Mouse (Mus musculus) embryonic facial prominence, embryonic 13.5 days (tissue): ENCODE measurements around the gene Alkbh6. TPM values are rescaled to one million over a fixed set of nuclear protein-coding genes. Genes with fewer than 3 reads are reported as not detected.

Source experiments
- ATAC-seq: fragments of 200-750 bp; cut with Nextera tagmentation; 2 replicates; pipeline ENCODE4 v1.8.0; 2017; ENCODE audit warnings: low read depth; ENCODE audit not compliant: insufficient number of reproducible peaks, insufficient read depth, low FRiP score, low TSS enrichment
- H3K27ac ChIP-seq: fragments of 300-500 bp; sonication (generic); 2 replicates; pipeline ENCODE4 v1.5.1; 2015; ENCODE audit warnings: moderate library complexity, mild to moderate bottlenecking, inconsistent platforms
- H3K27me3 ChIP-seq: fragments of 300-500 bp; sonication (generic); 2 replicates; pipeline ENCODE4 v1.6.1; 2015; ENCODE audit warnings: mild to moderate bottlenecking, inconsistent platforms
- H3K36me3 ChIP-seq: fragments of 300-500 bp; sonication (generic); 2 replicates; pipeline ENCODE4 v1.6.1; 2015; ENCODE audit warnings: mild to moderate bottlenecking, inconsistent platforms
- H3K4me1 ChIP-seq: fragments of 300-500 bp; sonication (generic); 2 replicates; pipeline ENCODE4 v1.6.1; 2015; ENCODE audit warnings: inconsistent platforms
- H3K4me2 ChIP-seq: fragments of 300-500 bp; sonication (generic); 2 replicates; pipeline ENCODE4 v1.6.1; 2015; ENCODE audit warnings: moderate library complexity, mild to moderate bottlenecking, inconsistent platforms
- H3K4me3 ChIP-seq: fragments of 300-500 bp; sonication (generic); 2 replicates; pipeline ENCODE4 v1.5.1; 2015; ENCODE audit warnings: mild to moderate bottlenecking, inconsistent platforms
- H3K9ac ChIP-seq: fragments of 300-500 bp; sonication (generic); 2 replicates; pipeline ENCODE4 v1.6.1; 2015; ENCODE audit warnings: mild to moderate bottlenecking, inconsistent platforms
- H3K9me3 ChIP-seq: fragments of 300-500 bp; sonication (generic); 2 replicates; pipeline ENCODE4 v1.6.1; 2016; ENCODE audit warnings: inconsistent platforms
- WGBS: fragments of 180-500 bp; shearing (Covaris S2); methylation state at CpG from one replicate; pipeline ENCODE4 v1.1.7; 2015; ENCODE audit warnings: mixed read lengths; 5-methylcytosine and 5-hydroxymethylcytosine counted together
- polyA plus RNA-seq: library from polyadenylated mRNA; unstranded; fragments of >200 nt; fragmentation: Nextera tagmentation; extraction: Ambion mirVana; gene quantifications from 2 replicates; pipeline ENCODE4 v1.2.1, GENCODE M21; 2015

Alkbh6 gene
- polyA plus RNA-seq, 1 experiment from 2014 or later, result 104 TPM

GRCm38 (mm10) chr7:30320946-30321345 is 12.4 kb downstream of the Alkbh6 start:
- Histone ChIP-seq H3K4me2 (peak overlapping the region; percentile 79), H3K4me1 (peaks cover 17% of the 10 kb centered on the region), H3K9ac (peak overlapping the region; percentile 92; the same call in 1 of the 2 replicates), H3K36me3 (peaks cover 16% of the 10 kb centered on the region; the same call in 1 of the 2 replicates), H3K27ac (no peak overlapping the region), H3K9me3 (no peaks in the 10 kb centered on the region), H3K4me3 (peak overlapping the region; percentile 83), H3K27me3 (no peaks in the 10 kb centered on the region)
- no peak for ATAC-seq
- WGBS, result 76% methylated on average over 2 of the region's 2 CpGs

GRCm38 (mm10) chr7:30321539-30322284 is 13.2 kb downstream of the Alkbh6 start, which contains the start of gene E130208F15Rik:
TSS of gene E130208F15Rik (plus strand) at chr7:30321740.
- under 1% methylated on average over 63 of the region's 63 CpGs for WGBS
- Histone ChIP-seq H3K9ac (peak within 1 kb of the TSS; percentile 92), H3K36me3 (peaks cover 12% of the 10 kb centered on the region; the same call in 1 of the 2 replicates), H3K27me3 (no peaks in the 10 kb centered on the region), H3K27ac (peak within 1 kb of the TSS; percentile 91), H3K9me3 (no peaks in the 10 kb centered on the region), H3K4me1 (peaks cover 15% of the 10 kb centered on the region), H3K4me3 (peak within 1 kb of the TSS; percentile 83), H3K4me2 (peak within 1 kb of the TSS; percentile 79)
- ATAC-seq, result peak; percentile 66

- no peaks in the 10 kb centered on the region for H3K27me3 ChIP-seq
- peak; percentile 98 for ATAC-seq
- peaks cover 15% of the 10 kb centered on the region for H3K4me1 ChIP-seq
- H3K9me3 ChIP-seq, result no peaks in the 10 kb centered on the region
- peak overlapping the region; percentile 92 for H3K9ac ChIP-seq
- peaks cover 8% of the 10 kb centered on the region; the same call in 1 of the 2 replicates for H3K36me3 ChIP-seq
- 0% methylated on average over 20 of the region's 20 CpGs for WGBS
- peak overlapping the region; percentile 91 for H3K27ac ChIP-seq
- H3K4me3 ChIP-seq, result peak overlapping the region; percentile 83
- H3K4me2 ChIP-seq, result peak overlapping the region; percentile 79
Observed at GRCm38 (mm10) chr7:30322285-30322667, 13.8 kb downstream of the Alkbh6 start.

- Histone ChIP-seq H3K27ac (peak overlapping the region; percentile 91), H3K27me3 (no peaks in the 10 kb centered on the region), H3K36me3 (peaks cover 5% of the 10 kb centered on the region; the same call in 1 of the 2 replicates), H3K4me3 (peak overlapping the region; percentile 83), H3K4me2 (peak overlapping the region; percentile 79), H3K9me3 (no peaks in the 10 kb centered on the region), H3K4me1 (peaks cover 15% of the 10 kb centered on the region), H3K9ac (peak overlapping the region; percentile 92)
- WGBS, result 34% methylated on average over 6 of the region's 6 CpGs
- no peak for ATAC-seq
Observed at GRCm38 (mm10) chr7:30322865-30323264, 14.3 kb downstream of the Alkbh6 start.

GRCm38 (mm10) chr7:30323795-30324194 is 15.3 kb downstream of the Alkbh6 start, which contains the start of gene Sdhaf1:
TSS of gene Sdhaf1 (minus strand) at chr7:30323895.
- H3K4me2 ChIP-seq, result peak within 1 kb of the TSS; percentile 79
- H3K4me1 ChIP-seq, result peaks cover 15% of the 10 kb centered on the region
- peak within 1 kb of the TSS; percentile 91 for H3K27ac ChIP-seq

GRCm38 (mm10) chr7:30324300-30324944 is 15.9 kb downstream of the Alkbh6 start:
- Histone ChIP-seq H3K4me2 (no peak overlapping the region), H3K27me3 (no peaks in the 10 kb centered on the region; the same call in 1 of the 2 replicates), H3K4me3 (no peak overlapping the region), H3K9me3 (no peaks in the 10 kb centered on the region), H3K36me3 (no peaks in the 10 kb centered on the region), H3K9ac (no peak overlapping the region), H3K27ac (no peak overlapping the region), H3K4me1 (peaks cover 15% of the 10 kb centered on the region)
- no peak for ATAC-seq
- 85% methylated on average over 5 of the region's 5 CpGs for WGBS

More at GRCm38 (mm10) chr7:30323795-30324194, 15.3 kb downstream of the Alkbh6 start, which contains the start of gene Sdhaf1:
- Histone ChIP-seq H3K36me3 (no peaks in the 10 kb centered on the region), H3K9me3 (no peaks in the 10 kb centered on the region), H3K4me3 (peak within 1 kb of the TSS; percentile 83), H3K27me3 (no peaks in the 10 kb centered on the region; the same call in 1 of the 2 replicates), H3K9ac (peak within 1 kb of the TSS; percentile 92)
- 69% methylated on average over 3 of the region's 3 CpGs for WGBS
- ATAC-seq, result no peak

- Histone ChIP-seq H3K4me2 (no peak overlapping the region), H3K4me3 (no peak overlapping the region), H3K9me3 (no peaks in the 10 kb centered on the region), H3K27ac (no peak overlapping the region), H3K36me3 (no peaks in the 10 kb centered on the region), H3K9ac (no peak overlapping the region), H3K27me3 (no peaks in the 10 kb centered on the region; the same call in 1 of the 2 replicates), H3K4me1 (peaks cover 15% of the 10 kb centered on the region)
- 44% methylated on average over 2 of the region's 2 CpGs for WGBS
- no peak for ATAC-seq
Observed at GRCm38 (mm10) chr7:30325364-30325763, 16.8 kb downstream of the Alkbh6 start.

GRCm38 (mm10) chr7:30326427-30326826 is 17.9 kb downstream of the Alkbh6 start:
- H3K27me3 ChIP-seq, result no peaks in the 10 kb centered on the region; the same call in 1 of the 2 replicates

GRCm38 (mm10) chr7:30327140-30327539 is 18.6 kb downstream of the Alkbh6 start:
- no peak for ATAC-seq
- Histone ChIP-seq H3K9ac (no peak overlapping the region), H3K27ac (no peak overlapping the region), H3K36me3 (no peaks in the 10 kb centered on the region), H3K4me1 (peaks cover 11% of the 10 kb centered on the region), H3K4me2 (no peak overlapping the region), H3K4me3 (no peak overlapping the region), H3K9me3 (no peaks in the 10 kb centered on the region), H3K27me3 (no peaks in the 10 kb centered on the region; the same call in 1 of the 2 replicates)
- WGBS, result 63% methylated on average over 15 of the region's 15 CpGs

More at GRCm38 (mm10) chr7:30326427-30326826, 17.9 kb downstream of the Alkbh6 start:
- no peak overlapping the region for H3K4me2 ChIP-seq
- peaks cover 7% of the 10 kb centered on the region for H3K4me1 ChIP-seq
- no peaks in the 10 kb centered on the region for H3K9me3 ChIP-seq
- H3K27ac ChIP-seq, result no peak overlapping the region
- no peaks in the 10 kb centered on the region for H3K36me3 ChIP-seq
- no peak overlapping the region for H3K9ac ChIP-seq
- H3K4me3 ChIP-seq, result no peak overlapping the region
- no peak for ATAC-seq

- Histone ChIP-seq H3K4me3 (no peak overlapping the region), H3K27me3 (no peaks in the 10 kb centered on the region; the same call in none of the 2 replicates), H3K4me2 (no peak overlapping the region), H3K4me1 (peaks cover 11% of the 10 kb centered on the region), H3K36me3 (no peaks in the 10 kb centered on the region), H3K9me3 (no peaks in the 10 kb centered on the region), H3K27ac (no peak overlapping the region), H3K9ac (no peak overlapping the region)
- 56% methylated on average over 10 of the region's 10 CpGs for WGBS
- no peak for ATAC-seq
Observed at GRCm38 (mm10) chr7:30328379-30328778, 19.9 kb downstream of the Alkbh6 start.

- 8% methylated on average over 13 of the region's 13 CpGs for WGBS
- H3K4me1 ChIP-seq, result peaks cover 20% of the 10 kb centered on the region
- H3K27me3 ChIP-seq, result peaks cover 26% of the 10 kb centered on the region
- ATAC-seq, result peak; percentile 70; the same call in 1 of the 2 replicates
- no peak overlapping the region for H3K27ac ChIP-seq
- no peak overlapping the region for H3K4me3 ChIP-seq
- no peaks in the 10 kb centered on the region for H3K9me3 ChIP-seq
- H3K36me3 ChIP-seq, result no peaks in the 10 kb centered on the region
- H3K4me2 ChIP-seq, result peak overlapping the region; percentile 37
- peak overlapping the region; percentile 16; the same call in 1 of the 2 replicates for H3K9ac ChIP-seq
Observed at GRCm38 (mm10) chr7:30331887-30332286, 23.4 kb downstream of the Alkbh6 start.
